Mouse (Mus musculus) T-cell, adult 2 months (primary cell): ENCODE data around the gene Polr2g.

Experiments used
- DNase-seq: peaks from one replicate; pipeline ENCODE4 v3.0.0; 2022; ENCODE audit warnings: low spot score

The Polr2g gene

GRCm38 (mm10) chr19:8758899-8759298 lies 39.5 kb downstream of the Polr2g start:
- no peak for DNase-seq

- DNase-seq = peak; percentile 58
Observed at GRCm38 (mm10) chr19:8757471-8757998, 40.8 kb downstream of the Polr2g start.

DNA sequence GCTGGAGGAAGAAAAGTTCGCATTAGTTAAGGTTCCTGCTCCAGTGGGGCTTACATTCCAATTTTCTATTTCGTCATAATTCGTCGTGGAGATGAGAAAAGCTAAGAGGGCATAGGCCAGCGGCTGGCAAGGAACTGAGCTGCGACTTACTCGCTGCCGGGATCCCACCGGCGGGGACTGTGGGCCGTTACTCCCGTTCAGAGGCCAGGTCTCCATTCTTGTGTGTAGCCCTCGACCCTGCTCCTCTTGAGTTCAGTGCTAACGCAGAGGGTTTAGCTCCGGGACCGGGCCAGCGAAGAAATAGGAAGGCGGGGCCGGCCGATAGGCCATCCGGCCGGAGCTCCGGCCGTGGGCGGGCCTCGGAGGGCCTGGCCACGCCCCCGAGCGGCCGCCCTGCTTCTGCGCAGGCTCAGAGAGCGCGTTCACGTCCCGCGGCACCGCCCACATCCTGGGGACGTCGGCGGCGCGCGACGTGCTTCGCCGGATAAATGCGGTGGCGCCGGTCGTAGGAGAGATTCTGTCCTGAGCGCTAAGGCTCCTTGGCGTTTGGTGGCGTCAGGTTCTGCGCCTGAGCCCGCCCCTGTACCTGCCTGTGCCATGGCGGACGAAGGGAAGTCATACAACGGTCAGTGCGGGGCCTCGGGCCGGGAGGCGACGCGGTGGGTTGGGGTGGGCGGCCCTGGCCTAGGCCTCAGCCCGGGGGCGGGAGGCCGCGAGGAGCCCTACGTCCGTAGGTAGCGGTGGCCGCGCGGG lies 41.6 kb downstream of the Polr2g start, which contains the start of gene Nxf1:
TSS of gene Nxf1 (plus strand) at position 439 of the 753 bp plus-strand sequence.
- peak; percentile 89 for DNase-seq

GRCm38 (mm10) chr19:8755652-8756051 lies 42.7 kb downstream of the Polr2g start:
- no peak for DNase-seq

- peak; percentile 34 for DNase-seq
Observed at GRCm38 (mm10) chr19:8747368-8747767, 51.0 kb downstream of the Polr2g start.

- no peak for DNase-seq
Observed at GRCm38 (mm10) chr19:8745382-8745781, 53.0 kb downstream of the Polr2g start.
